Mouse (Mus musculus): ENCODE data around the gene Brd3. TPM values are rescaled to one million over a fixed set of nuclear protein-coding genes. Genes with fewer than 3 reads are reported as not detected.

Gene Brd3
- polyA plus RNA-seq, 1 experiment = 7.7 TPM

DNA sequence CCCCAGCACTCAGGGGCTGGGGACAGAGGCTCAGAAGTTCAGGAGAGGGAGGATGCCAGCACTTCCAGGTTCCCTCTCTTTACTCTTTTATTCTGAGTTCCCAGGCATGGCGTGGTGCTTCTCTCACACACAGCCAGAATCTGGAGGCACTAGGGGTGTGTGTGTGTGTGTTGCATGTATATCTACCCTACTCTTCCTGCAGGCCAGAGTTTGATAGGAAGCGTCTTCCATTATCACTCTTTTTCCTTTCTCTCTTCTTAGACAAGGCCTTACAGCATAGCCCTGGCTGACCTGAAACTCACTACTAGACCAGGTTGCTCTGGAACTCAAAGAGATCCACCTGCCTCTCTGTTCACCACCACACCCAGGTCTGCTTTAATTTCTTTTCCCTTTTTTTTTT, 16.5 kb downstream of the Brd3 start:
- TF ChIP-seq TAL1 (IDR thresholded peaks at IDR 0.05; ENCODE audit: low read length) = no peak
- TF ChIP-seq GATA1 (IDR thresholded peaks at IDR 0.05; ENCODE audit: low read length) = no peak
- H3K27me3 ChIP-seq (ENCODE audit: control insufficient read depth) = no peaks in the 10 kb centered on the region
- H3K4me1 ChIP-seq (ENCODE audit: control insufficient read depth) = peaks cover 19% of the 10 kb centered on the region
- H3K9me3 ChIP-seq (ENCODE audit: control insufficient read depth, low read length) = peaks cover 6% of the 10 kb centered on the region
- H3K4me3 ChIP-seq (replicated peaks) = no peak overlapping the region
- H3K36me3 ChIP-seq (ENCODE audit: control insufficient read depth) = no peaks in the 10 kb centered on the region

DNA sequence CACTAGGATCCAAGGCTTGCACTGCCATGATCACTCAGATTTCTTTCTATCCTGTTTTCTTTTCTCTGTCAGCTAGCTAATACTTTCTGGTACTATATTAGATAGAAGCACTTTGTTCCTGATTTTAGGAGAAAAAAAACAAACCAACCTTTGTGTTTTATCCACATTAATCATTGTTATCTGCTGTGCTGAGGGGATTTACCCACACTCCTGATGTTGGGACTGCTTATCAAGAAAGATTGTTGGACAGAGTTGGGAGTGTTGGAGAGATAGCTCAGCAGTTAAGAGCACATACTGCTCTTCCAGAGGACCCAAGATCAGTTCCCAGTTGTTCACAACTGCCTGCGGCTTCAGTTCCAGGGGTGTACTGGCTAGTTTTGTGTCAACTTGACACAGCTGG, 19.1 kb downstream of the Brd3 start:
- H3K36me3 ChIP-seq (ENCODE audit: control insufficient read depth) = no peaks in the 10 kb centered on the region

DNA sequence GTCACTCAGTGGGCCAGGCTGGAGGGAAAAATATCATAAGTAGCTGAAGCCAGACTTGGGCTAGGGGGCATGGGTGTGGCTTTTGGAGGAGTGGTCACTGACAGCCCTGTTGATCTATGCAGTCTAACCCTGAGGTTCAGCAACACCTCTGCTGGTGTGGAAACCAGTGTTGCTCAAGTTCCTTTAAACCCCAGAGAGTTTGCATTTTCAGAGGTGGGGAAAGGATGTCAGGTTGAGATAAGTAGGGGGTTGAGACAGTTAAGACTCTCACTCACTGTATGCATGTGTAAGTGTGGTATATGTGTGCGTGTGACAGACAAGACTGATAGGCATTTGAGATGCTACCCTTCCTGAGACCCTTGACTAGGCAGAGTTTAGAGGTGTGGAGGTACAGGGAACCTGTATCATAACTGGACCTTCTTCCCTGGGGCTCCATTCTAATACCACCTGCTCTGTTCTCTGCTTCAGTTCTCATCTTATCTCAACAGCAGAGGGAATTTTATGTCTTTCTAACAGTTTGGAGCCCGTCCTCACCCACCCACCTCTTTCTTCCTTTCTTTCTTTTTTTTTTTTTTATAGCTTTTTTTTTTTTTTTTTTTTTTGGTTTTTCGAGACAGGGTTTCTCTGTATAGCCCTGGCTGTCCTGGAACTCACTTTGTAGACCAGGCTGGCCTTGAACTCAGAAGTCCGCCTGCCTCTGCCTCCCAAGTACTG, 20.0 kb downstream of the Brd3 start:
- Histone ChIP-seq H3K4me1 (ENCODE audit: control insufficient read depth) (peaks cover 19% of the 10 kb centered on the region), H3K9me3 (ENCODE audit: control insufficient read depth, low read length) (no peaks in the 10 kb centered on the region), H3K36me3 (ENCODE audit: control insufficient read depth) (no peaks in the 10 kb centered on the region), H3K4me3 (replicated peaks) (no peak overlapping the region), H3K27me3 (ENCODE audit: control insufficient read depth) (no peaks in the 10 kb centered on the region)
- TF ChIP-seq GATA1 (IDR thresholded peaks at IDR 0.05; ENCODE audit: low read length) = no peak
- TF ChIP-seq TAL1 (IDR thresholded peaks at IDR 0.05; ENCODE audit: low read length) = no peak

More for the DNA sequence above, 19.1 kb downstream of the Brd3 start:
- H3K27me3 ChIP-seq (ENCODE audit: control insufficient read depth) = no peaks in the 10 kb centered on the region
- TF ChIP-seq TAL1 (IDR thresholded peaks at IDR 0.05; ENCODE audit: low read length) (no peak), GATA1 (IDR thresholded peaks at IDR 0.05; ENCODE audit: low read length) (no peak)
- no peaks in the 10 kb centered on the region for H3K9me3 ChIP-seq (ENCODE audit: control insufficient read depth, low read length)
- H3K4me3 ChIP-seq (replicated peaks) = no peak overlapping the region
- H3K4me1 ChIP-seq (ENCODE audit: control insufficient read depth) = peaks cover 19% of the 10 kb centered on the region

DNA sequence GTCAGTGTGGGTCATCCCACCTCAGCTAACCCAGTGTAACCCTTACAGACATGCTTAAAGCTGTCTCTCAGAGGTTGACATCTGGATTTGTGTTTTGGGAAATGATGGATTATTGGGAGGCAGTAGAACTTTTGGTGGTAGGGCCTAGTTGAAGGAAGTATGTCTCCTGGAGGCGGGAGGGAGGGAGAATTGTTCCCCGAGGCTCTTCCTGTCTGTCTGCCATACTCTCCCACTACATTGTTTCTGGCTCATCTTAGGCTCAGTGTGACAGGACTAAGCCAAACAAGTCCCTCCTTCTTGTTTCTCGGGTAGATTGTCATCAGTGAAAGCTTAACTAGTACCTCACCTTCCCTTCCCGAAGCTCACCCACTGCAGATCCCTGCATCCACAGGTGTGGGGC, 20.7 kb downstream of the Brd3 start:
- TF ChIP-seq TAL1 (IDR thresholded peaks at IDR 0.05; ENCODE audit: low read length) (no peak), GATA1 (IDR thresholded peaks at IDR 0.05; ENCODE audit: low read length) (no peak)
- no peaks in the 10 kb centered on the region for H3K27me3 ChIP-seq (ENCODE audit: control insufficient read depth)
- no peaks in the 10 kb centered on the region for H3K36me3 ChIP-seq (ENCODE audit: control insufficient read depth)
- peaks cover 19% of the 10 kb centered on the region for H3K4me1 ChIP-seq (ENCODE audit: control insufficient read depth)
- no peaks in the 10 kb centered on the region for H3K9me3 ChIP-seq (ENCODE audit: control insufficient read depth, low read length)
- no peak overlapping the region for H3K4me3 ChIP-seq (replicated peaks)

DNA sequence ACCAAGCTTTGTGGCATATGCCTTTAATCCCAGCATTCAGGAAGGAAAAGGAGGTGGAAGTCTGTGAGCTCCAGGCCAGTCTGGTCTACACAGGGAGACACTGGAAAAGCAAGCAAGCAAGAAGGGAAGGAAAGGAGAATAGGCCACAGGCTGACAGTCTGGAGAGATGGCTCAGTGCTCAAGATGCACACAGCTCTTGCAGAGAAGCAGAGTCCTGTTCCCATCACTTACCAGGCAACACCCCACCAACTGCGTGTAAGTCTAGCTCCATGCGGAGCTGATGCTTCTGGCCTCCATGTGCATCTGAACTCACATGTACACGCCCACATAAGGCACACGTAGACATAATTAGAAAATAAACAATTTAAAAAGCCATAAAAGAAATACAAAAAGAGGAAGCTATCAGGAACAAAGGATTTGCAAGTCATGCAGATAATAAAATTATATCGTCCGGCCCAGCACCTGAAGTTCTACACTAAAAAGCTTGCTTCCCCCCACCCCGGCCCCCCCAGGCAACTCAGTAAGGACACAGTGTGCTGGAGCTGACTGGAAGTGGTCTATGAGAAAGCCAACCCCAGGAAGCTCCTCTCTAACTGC, 25.1 kb downstream of the Brd3 start:
- Histone ChIP-seq H3K4me1 (ENCODE audit: control insufficient read depth) (peaks cover 8% of the 10 kb centered on the region), H3K27me3 (ENCODE audit: control insufficient read depth) (no peaks in the 10 kb centered on the region), H3K4me3 (replicated peaks) (no peak overlapping the region), H3K36me3 (ENCODE audit: control insufficient read depth) (no peaks in the 10 kb centered on the region), H3K9me3 (ENCODE audit: control insufficient read depth, low read length) (no peaks in the 10 kb centered on the region)
- no peak for TF ChIP-seq GATA1 (IDR thresholded peaks at IDR 0.05; ENCODE audit: low read length)
- TF ChIP-seq TAL1 (IDR thresholded peaks at IDR 0.05; ENCODE audit: low read length) = no peak

DNA sequence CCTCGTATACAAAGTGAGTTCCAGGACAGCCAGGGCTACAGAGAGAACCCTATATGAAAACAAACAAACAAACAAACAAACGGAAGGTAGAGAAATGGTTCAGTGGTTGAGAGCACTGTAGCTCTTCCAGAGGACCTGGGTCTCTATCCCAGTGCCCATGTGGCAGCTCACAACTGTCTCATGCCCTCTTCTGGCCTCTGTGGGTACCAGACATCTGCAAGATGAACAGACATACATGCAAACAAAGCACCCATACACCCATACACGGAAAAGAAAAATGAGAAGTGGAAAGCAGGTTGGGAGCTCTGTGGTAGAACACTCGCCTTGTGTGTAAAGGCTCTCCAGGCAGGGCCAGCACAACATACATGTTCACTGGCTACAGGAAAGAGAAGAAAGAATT, 27.1 kb downstream of the Brd3 start:
- Histone ChIP-seq H3K4me3 (replicated peaks) (no peak overlapping the region), H3K4me1 (ENCODE audit: control insufficient read depth) (peaks cover 15% of the 10 kb centered on the region), H3K9me3 (ENCODE audit: control insufficient read depth, low read length) (no peaks in the 10 kb centered on the region), H3K36me3 (ENCODE audit: control insufficient read depth) (no peaks in the 10 kb centered on the region), H3K27me3 (ENCODE audit: control insufficient read depth) (no peaks in the 10 kb centered on the region)
- TF ChIP-seq GATA1 (IDR thresholded peaks at IDR 0.05; ENCODE audit: low read length) = no peak
- TF ChIP-seq TAL1 (IDR thresholded peaks at IDR 0.05; ENCODE audit: low read length) = no peak

DNA sequence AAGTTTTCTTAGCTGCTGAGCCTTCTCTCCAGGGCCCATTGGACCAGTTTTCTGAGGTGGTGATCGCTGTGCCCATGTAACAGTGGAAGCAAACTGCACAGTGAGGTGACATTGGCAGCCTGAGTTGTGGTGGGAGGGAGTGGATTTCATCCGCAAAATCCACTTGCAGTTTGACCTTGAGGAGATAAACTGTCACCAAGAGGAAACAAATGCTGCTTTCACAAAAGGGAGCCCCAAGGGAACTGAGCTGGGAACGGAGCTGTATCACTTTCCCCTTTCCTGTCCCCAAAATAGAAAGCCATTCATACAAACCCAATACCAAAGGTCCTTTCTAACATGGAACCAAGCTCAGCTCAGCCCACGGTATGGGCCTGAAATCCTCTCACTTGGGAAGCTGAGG, 27.6 kb downstream of the Brd3 start:
- Histone ChIP-seq H3K36me3 (ENCODE audit: control insufficient read depth) (no peaks in the 10 kb centered on the region), H3K27me3 (ENCODE audit: control insufficient read depth) (no peaks in the 10 kb centered on the region), H3K4me3 (replicated peaks) (no peak overlapping the region), H3K9me3 (ENCODE audit: control insufficient read depth, low read length) (no peaks in the 10 kb centered on the region), H3K4me1 (ENCODE audit: control insufficient read depth) (peaks cover 19% of the 10 kb centered on the region)
- TF ChIP-seq TAL1 (IDR thresholded peaks at IDR 0.05; ENCODE audit: low read length) (no peak), GATA1 (IDR thresholded peaks at IDR 0.05; ENCODE audit: low read length) (no peak)

DNA sequence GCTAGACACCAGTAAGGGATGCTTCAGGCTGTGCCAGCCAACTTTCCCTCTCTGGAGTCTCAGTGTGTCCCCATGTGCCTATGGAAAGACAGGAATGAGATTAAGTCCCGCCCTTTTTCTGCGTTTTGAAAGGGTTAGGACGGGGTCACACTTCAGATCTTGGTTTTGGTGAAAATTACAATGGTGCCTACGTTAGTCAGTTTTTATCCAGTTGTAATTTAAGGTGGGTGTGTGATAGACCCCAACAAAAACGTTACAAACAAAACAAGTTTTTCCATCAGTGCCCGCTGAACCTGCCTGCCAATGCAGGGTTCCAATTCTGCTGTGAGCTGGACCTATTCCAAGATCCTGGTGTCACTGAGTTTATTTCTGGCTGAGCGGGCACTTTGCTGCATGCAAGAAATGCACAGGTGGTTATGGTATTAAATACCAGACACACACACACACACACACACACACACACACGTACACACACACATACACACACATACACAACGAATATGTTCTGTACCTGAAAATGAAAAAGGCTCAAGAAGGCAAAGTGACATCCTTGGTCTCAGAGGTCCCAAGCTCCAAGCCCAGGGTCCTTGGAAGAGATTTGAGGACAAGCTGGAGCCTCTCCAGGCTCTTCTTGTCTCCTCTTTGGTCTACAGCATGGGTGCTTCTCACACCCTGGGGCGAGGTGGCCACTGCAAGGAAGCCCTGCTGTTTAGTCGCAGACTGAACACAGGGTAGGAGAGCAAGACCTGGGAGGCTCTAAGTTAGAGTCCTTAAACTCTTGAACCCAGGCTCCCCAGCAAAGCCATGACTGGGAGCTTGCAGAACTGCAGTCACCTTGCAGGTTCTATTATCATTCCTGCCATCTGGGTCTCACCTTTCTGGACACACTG, 30.9 kb downstream of the Brd3 start:
- H3K36me3 ChIP-seq (ENCODE audit: control insufficient read depth) = peaks cover 20% of the 10 kb centered on the region
- H3K27me3 ChIP-seq (ENCODE audit: control insufficient read depth) = no peaks in the 10 kb centered on the region
- H3K4me3 ChIP-seq (replicated peaks) = peak overlapping the region; percentile 87
- peaks cover 52% of the 10 kb centered on the region for H3K4me1 ChIP-seq (ENCODE audit: control insufficient read depth)
- TF ChIP-seq GATA1 (IDR thresholded peaks at IDR 0.05; ENCODE audit: low read length) = no peak
- TF ChIP-seq TAL1 (IDR thresholded peaks at IDR 0.05; ENCODE audit: low read length) = no peak
- no peaks in the 10 kb centered on the region for H3K9me3 ChIP-seq (ENCODE audit: control insufficient read depth, low read length)
